Mouse (Mus musculus) forebrain, embryonic 11.5 days (tissue): ENCODE data around the gene Zzef1. TPM values are rescaled to one million over a fixed set of nuclear protein-coding genes. Genes with fewer than 3 reads are reported as not detected.

ENCODE experiments used
- ATAC-seq: fragments of 200-750 bp; cut with Nextera tagmentation; replicated peaks from 2 replicates; pipeline ENCODE4 v1.8.0; 2017; ENCODE audit warnings: moderate TSS enrichment; ENCODE audit not compliant: low FRiP score
- DNase-seq: peaks from one replicate; pipeline ENCODE4 v3.0.0-alpha.2; 2017; ENCODE audit warnings: low spot score
- H3K27ac ChIP-seq: fragments of 300-500 bp; sonication (generic); 2 replicates; pipeline ENCODE4 v1.5.1; 2014; ENCODE audit warnings: low read depth, low read length
- H3K27me3 ChIP-seq: fragments of 300-500 bp; sonication (generic); 2 replicates; pipeline ENCODE4 v1.6.1; 2014; ENCODE audit warnings: mild to moderate bottlenecking, low read length, mixed read lengths; ENCODE audit not compliant: control insufficient read depth, insufficient read depth
- H3K36me3 ChIP-seq: fragments of 300-500 bp; sonication (generic); 2 replicates; pipeline ENCODE4 v1.6.1; 2014; ENCODE audit warnings: mild to moderate bottlenecking, low read length, moderate library complexity, mixed read lengths; ENCODE audit not compliant: control insufficient read depth, insufficient read depth
- H3K4me1 ChIP-seq: fragments of 300-500 bp; sonication (generic); replicated peaks from 2 replicates; pipeline ENCODE4 v1.6.1; 2014; ENCODE audit warnings: low read length, mixed read lengths; ENCODE audit not compliant: control insufficient read depth, insufficient read depth
- H3K4me2 ChIP-seq: fragments of 300-500 bp; sonication (generic); 2 replicates; pipeline ENCODE4 v1.6.1; 2014; ENCODE audit warnings: low read depth, mild to moderate bottlenecking, low read length, moderate library complexity, mixed read lengths; ENCODE audit not compliant: severe bottlenecking
- H3K4me3 ChIP-seq: fragments of 300-500 bp; sonication (generic); 2 replicates; pipeline ENCODE4 v1.5.1; 2014; ENCODE audit warnings: low read depth, low read length
- H3K9ac ChIP-seq: fragments of 300-500 bp; sonication (generic); 2 replicates; pipeline ENCODE4 v1.6.1; 2014; ENCODE audit warnings: low read length
- H3K9me3 ChIP-seq: fragments of 300-500 bp; sonication (generic); 2 replicates; pipeline ENCODE4 v1.6.1; 2016; ENCODE audit warnings: low read length, mixed read lengths; ENCODE audit not compliant: control insufficient read depth
- WGBS: fragments of 180-500 bp; shearing (Covaris S2); extraction: QIAGEN DNeasy Blood & Tissue Kit; methylation state at CpG from one replicate; pipeline ENCODE4 v1.1.7; 2014; 5-methylcytosine and 5-hydroxymethylcytosine counted together
- polyA plus RNA-seq: library from polyadenylated mRNA; unstranded; fragments of >200 nt; fragmentation: Nextera tagmentation; extraction: Ambion mirVana; gene quantifications from 2 replicates; pipeline ENCODE4 v1.2.1, GENCODE M21; 2014

Gene Zzef1
- polyA plus RNA-seq, 1 experiment from 2014 or later, result 11.0 TPM

- Histone ChIP-seq H3K9me3 (no peaks in the 10 kb centered on the region), H3K9ac (no peak overlapping the region), H3K4me2 (no peak overlapping the region), H3K27ac (no peak overlapping the region), H3K4me1 (no peaks in the 10 kb centered on the region), H3K36me3 (peaks cover 2% of the 10 kb centered on the region; the same call in 1 of the 2 replicates), H3K4me3 (no peak overlapping the region), H3K27me3 (no peaks in the 10 kb centered on the region)
- DNase-seq, result no peak
- WGBS, result 92% methylated on average over 3 of the region's 3 CpGs
- ATAC-seq, result no peak
Observed at GRCm38 (mm10) chr11:72861236-72861635, 65.2 kb downstream of the Zzef1 start.

- H3K36me3 ChIP-seq, result no peaks in the 10 kb centered on the region; the same call in 1 of the 2 replicates
- no peak for DNase-seq
Observed at GRCm38 (mm10) chr11:72866446-72866845, 70.4 kb downstream of the Zzef1 start.

GRCm38 (mm10) chr11:72872061-72872460, 76.0 kb downstream of the Zzef1 start:
- no peaks in the 10 kb centered on the region for H3K27me3 ChIP-seq
- no peak overlapping the region for H3K4me2 ChIP-seq
- H3K4me1 ChIP-seq, result no peaks in the 10 kb centered on the region
- no peak overlapping the region for H3K9ac ChIP-seq
- ATAC-seq (no peak), DNase-seq (no peak)
- no peaks in the 10 kb centered on the region for H3K9me3 ChIP-seq
- H3K36me3 ChIP-seq, result no peaks in the 10 kb centered on the region; the same call in 1 of the 2 replicates
- no peak overlapping the region for H3K27ac ChIP-seq
- 84% methylated on average over 1 of the region's 1 CpGs for WGBS
- no peak overlapping the region for H3K4me3 ChIP-seq

More at GRCm38 (mm10) chr11:72866446-72866845, 70.4 kb downstream of the Zzef1 start:
- H3K27me3 ChIP-seq, result no peaks in the 10 kb centered on the region
- H3K9ac ChIP-seq, result no peak overlapping the region
- H3K4me2 ChIP-seq, result no peak overlapping the region
- H3K4me3 ChIP-seq, result no peak overlapping the region
- no peak overlapping the region for H3K27ac ChIP-seq
- WGBS, result 87% methylated on average over 7 of the region's 7 CpGs
- H3K4me1 ChIP-seq, result no peaks in the 10 kb centered on the region
- H3K9me3 ChIP-seq, result no peaks in the 10 kb centered on the region
- ATAC-seq, result no peak

GRCm38 (mm10) chr11:72892623-72893022, 96.6 kb downstream of the Zzef1 start:
- Histone ChIP-seq H3K4me3 (no peak overlapping the region), H3K4me2 (no peak overlapping the region), H3K36me3 (no peaks in the 10 kb centered on the region; the same call in 1 of the 2 replicates), H3K9me3 (no peaks in the 10 kb centered on the region), H3K27me3 (no peaks in the 10 kb centered on the region), H3K4me1 (no peaks in the 10 kb centered on the region), H3K27ac (no peak overlapping the region), H3K9ac (no peak overlapping the region)
- WGBS, result 89% methylated on average over 1 of the region's 1 CpGs
- ATAC-seq (no peak), DNase-seq (no peak)

- no peaks in the 10 kb centered on the region for H3K4me1 ChIP-seq
- 91% methylated on average over 4 of the region's 4 CpGs for WGBS
Observed at GRCm38 (mm10) chr11:72908391-72908790, 112.4 kb downstream of the Zzef1 start.

GRCm38 (mm10) chr11:72917299-72917996, 121.4 kb downstream of the Zzef1 start:
- H3K27me3 ChIP-seq, result no peaks in the 10 kb centered on the region
- DNase-seq (no peak), ATAC-seq (no peak)
- H3K36me3 ChIP-seq, result no peaks in the 10 kb centered on the region; the same call in 1 of the 2 replicates
- no peak overlapping the region for H3K4me2 ChIP-seq
- no peak overlapping the region for H3K27ac ChIP-seq
- H3K9me3 ChIP-seq, result no peaks in the 10 kb centered on the region
- WGBS, result 82% methylated on average over 7 of the region's 7 CpGs
- no peaks in the 10 kb centered on the region for H3K4me1 ChIP-seq
- no peak overlapping the region for H3K4me3 ChIP-seq
- no peak overlapping the region for H3K9ac ChIP-seq

More at GRCm38 (mm10) chr11:72908391-72908790, 112.4 kb downstream of the Zzef1 start:
- H3K4me2 ChIP-seq, result no peak overlapping the region
- H3K4me3 ChIP-seq, result no peak overlapping the region
- H3K36me3 ChIP-seq, result 0 out of 2 replicates have a peak, but pooled peaks cover 3% of the 10 kb centered on the region
- ATAC-seq (no peak), DNase-seq (no peak)
- H3K9me3 ChIP-seq, result no peaks in the 10 kb centered on the region
- H3K27ac ChIP-seq, result no peak overlapping the region
- no peak overlapping the region for H3K9ac ChIP-seq
- no peaks in the 10 kb centered on the region for H3K27me3 ChIP-seq

- H3K36me3 ChIP-seq, result no peaks in the 10 kb centered on the region; the same call in 1 of the 2 replicates
- WGBS, result 88% methylated on average over 4 of the region's 4 CpGs
- no peaks in the 10 kb centered on the region for H3K27me3 ChIP-seq
- no peak overlapping the region for H3K27ac ChIP-seq
- no peak for DNase-seq
- H3K9me3 ChIP-seq, result no peaks in the 10 kb centered on the region
- H3K4me3 ChIP-seq, result no peak overlapping the region
- no peaks in the 10 kb centered on the region for H3K4me1 ChIP-seq
- ATAC-seq, result no peak
- no peak overlapping the region for H3K9ac ChIP-seq
- no peak overlapping the region for H3K4me2 ChIP-seq
Observed at GRCm38 (mm10) chr11:72923116-72923515, 127.1 kb downstream of the Zzef1 start.

- Histone ChIP-seq H3K9ac (no peak overlapping the region), H3K4me3 (no peak overlapping the region), H3K9me3 (no peaks in the 10 kb centered on the region), H3K4me2 (no peak overlapping the region), H3K4me1 (no peaks in the 10 kb centered on the region), H3K27me3 (no peaks in the 10 kb centered on the region), H3K27ac (no peak overlapping the region), H3K36me3 (no peaks in the 10 kb centered on the region; the same call in 1 of the 2 replicates)
- 87% methylated on average over 1 of the region's 1 CpGs for WGBS
- no peak for ATAC-seq
- peak; percentile 6 for DNase-seq
Observed at GRCm38 (mm10) chr11:72924458-72924857, 128.4 kb downstream of the Zzef1 start.

GRCm38 (mm10) chr11:72925067-72925466, 129.0 kb downstream of the Zzef1 start:
- H3K27ac ChIP-seq, result no peak overlapping the region
- DNase-seq (no peak), ATAC-seq (no peak)
- H3K4me2 ChIP-seq, result no peak overlapping the region
- H3K9me3 ChIP-seq, result no peaks in the 10 kb centered on the region
- WGBS, result 80% methylated on average over 2 of the region's 2 CpGs
- no peaks in the 10 kb centered on the region; the same call in 1 of the 2 replicates for H3K36me3 ChIP-seq
- H3K27me3 ChIP-seq, result no peaks in the 10 kb centered on the region
- H3K4me1 ChIP-seq, result no peaks in the 10 kb centered on the region
- no peak overlapping the region for H3K4me3 ChIP-seq
- H3K9ac ChIP-seq, result no peak overlapping the region
